16 mouse cellular contexts compared by ENCODE assay signal in the genomic region with DNA sequence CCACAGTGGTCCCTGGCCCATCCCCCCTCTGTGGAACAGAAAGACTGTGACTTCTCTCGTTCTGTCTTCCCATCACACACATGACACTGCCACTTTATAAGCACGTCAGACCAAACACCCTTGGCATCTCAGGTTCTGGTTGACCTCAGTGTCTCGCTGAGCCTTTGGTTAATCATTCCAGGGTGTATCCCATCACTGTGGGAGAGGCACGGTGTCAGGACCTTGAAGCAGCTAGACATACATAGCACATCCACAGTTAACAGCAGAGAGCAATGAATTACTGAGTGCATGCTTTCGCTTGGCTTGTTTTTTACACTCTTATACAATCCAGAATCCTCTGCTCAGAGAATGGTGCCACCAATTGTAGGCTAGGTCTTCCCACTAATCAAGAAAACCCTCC.
"Had no signal": no experiment of that assay in that cellular context is flagged by ENCODE, and none has a peak within 500 bp of the region (broad histone marks: within the 10 kb centered on the region; RNA-seq: fewer than 3 reads in every experiment).

No protein-coding gene starts in this region.

- H3K27me3 ChIP-seq: lung, embryonic 15.5 days; megakaryocyte, embryonic 14.5 days; midbrain, embryonic 13.5 days; midbrain, embryonic 15.5 days; neural tube, embryonic 12.5 days; stomach, embryonic 15.5 days had no signal

- ATAC-seq: lung, postnatal 0 days; midbrain, embryonic 13.5 days; midbrain, embryonic 15.5 days had no signal

- DNase-seq: lung, postnatal 14 days; lung, postnatal 36 days; right cerebral cortex, postnatal 14 days; thymus, adult 2 months; thymus, postnatal 25 days; thymus, postnatal 4 days had no signal

- H3K9me3 ChIP-seq: lung, embryonic 15.5 days; midbrain, embryonic 13.5 days; midbrain, embryonic 15.5 days; neural tube, embryonic 12.5 days; stomach, embryonic 15.5 days had no signal

- H3K4me2 ChIP-seq: lung, embryonic 15.5 days; midbrain, embryonic 11.5 days; midbrain, embryonic 13.5 days; midbrain, embryonic 15.5 days; neural tube, embryonic 12.5 days; stomach, embryonic 15.5 days had no signal

- H3K4me1 ChIP-seq: megakaryocyte, embryonic 14.5 days; stomach, embryonic 15.5 days had no signal

- H3K27ac ChIP-seq: lung, embryonic 15.5 days; macrophage; midbrain, embryonic 13.5 days; midbrain, embryonic 15.5 days; neural tube, embryonic 12.5 days; stomach, embryonic 15.5 days; stomach, postnatal 0 days had no signal

- H3K36me3 ChIP-seq: lung, embryonic 15.5 days; midbrain, embryonic 13.5 days; midbrain, embryonic 15.5 days; neural tube, embryonic 12.5 days; stomach, embryonic 15.5 days had no signal

- H3K4me3 ChIP-seq: lung, embryonic 15.5 days; megakaryocyte, embryonic 14.5 days; midbrain, embryonic 13.5 days; midbrain, embryonic 15.5 days; neural tube, embryonic 12.5 days; stomach, embryonic 15.5 days had no signal

- H3K9ac ChIP-seq: lung, embryonic 15.5 days; midbrain, embryonic 13.5 days; midbrain, embryonic 15.5 days; neural tube, embryonic 12.5 days; stomach, embryonic 15.5 days had no signal
